Mouse (Mus musculus) forebrain, embryonic 15.5 days (tissue): ENCODE data around the gene Edar. TPM values are rescaled to one million over a fixed set of nuclear protein-coding genes. Genes with fewer than 3 reads are reported as not detected.

Experiments
- ATAC-seq: fragments of 200-750 bp; cut with Nextera tagmentation; replicated peaks from 2 replicates; pipeline ENCODE4 v1.8.0; 2017; ENCODE audit warnings: mild to moderate bottlenecking, moderate TSS enrichment, moderate library complexity
- H3K27ac ChIP-seq: fragments of 300-500 bp; sonication (generic); replicated peaks from 2 replicates; pipeline ENCODE4 v1.5.1; 2015; ENCODE audit warnings: mild to moderate bottlenecking, inconsistent platforms
- H3K27me3 ChIP-seq: fragments of 300-500 bp; sonication (generic); 2 replicates; pipeline ENCODE4 v1.6.1; 2015; ENCODE audit warnings: inconsistent platforms
- H3K36me3 ChIP-seq: fragments of 300-500 bp; sonication (generic); 2 replicates; pipeline ENCODE4 v1.6.1; 2015; ENCODE audit warnings: mild to moderate bottlenecking, inconsistent platforms
- H3K4me1 ChIP-seq: fragments of 300-500 bp; sonication (generic); 2 replicates; pipeline ENCODE4 v1.6.1; 2015; ENCODE audit warnings: inconsistent platforms
- H3K4me2 ChIP-seq: fragments of 300-500 bp; sonication (generic); replicated peaks from 2 replicates; pipeline ENCODE4 v1.6.1; 2015; ENCODE audit warnings: mild to moderate bottlenecking, inconsistent platforms
- H3K4me3 ChIP-seq: fragments of 300-500 bp; sonication (generic); 2 replicates; pipeline ENCODE4 v1.5.1; 2015; ENCODE audit warnings: mild to moderate bottlenecking, inconsistent platforms
- H3K9ac ChIP-seq: fragments of 300-500 bp; sonication (generic); replicated peaks from 2 replicates; pipeline ENCODE4 v1.6.1; 2015; ENCODE audit warnings: mild to moderate bottlenecking, inconsistent platforms
- H3K9me3 ChIP-seq: fragments of 300-500 bp; sonication (generic); 2 replicates; pipeline ENCODE4 v1.6.1; 2016; ENCODE audit warnings: inconsistent platforms
- WGBS: fragments of 180-500 bp; shearing (Covaris S2); methylation state at CpG from one replicate; pipeline ENCODE4 v1.1.7; 2015; ENCODE audit warnings: mixed read lengths; 5-methylcytosine and 5-hydroxymethylcytosine counted together
- polyA plus RNA-seq: library from polyadenylated mRNA; unstranded; fragments of >200 nt; fragmentation: Nextera tagmentation; extraction: Ambion mirVana; gene quantifications from 2 replicates; pipeline ENCODE4 v1.2.1, GENCODE M21; 2015

Edar gene
- polyA plus RNA-seq, 1 experiment from 2014 or later: 0.90 TPM

- Histone ChIP-seq H3K27me3 (no peaks in the 10 kb centered on the region), H3K4me3 (no peak overlapping the region), H3K4me1 (peaks cover 14% of the 10 kb centered on the region), H3K36me3 (no peaks in the 10 kb centered on the region), H3K4me2 (no peak overlapping the region), H3K9ac (no peak overlapping the region), H3K9me3 (no peaks in the 10 kb centered on the region), H3K27ac (no peak overlapping the region)
- no peak for ATAC-seq
- WGBS: 58% methylated on average over 7 of the region's 7 CpGs
Observed at GRCm38 (mm10) chr10:58644194-58644593, 31.3 kb downstream of the Edar start.

- 90% methylated on average over 9 of the region's 9 CpGs for WGBS
Observed at GRCm38 (mm10) chr10:58643001-58643400, 32.5 kb downstream of the Edar start.

GRCm38 (mm10) chr10:58641631-58642030 is 33.8 kb downstream of the Edar start:
- Histone ChIP-seq H3K36me3 (no peaks in the 10 kb centered on the region), H3K4me3 (no peak overlapping the region), H3K4me2 (no peak overlapping the region), H3K27ac (no peak overlapping the region), H3K9me3 (no peaks in the 10 kb centered on the region), H3K9ac (no peak overlapping the region), H3K27me3 (no peaks in the 10 kb centered on the region), H3K4me1 (peaks cover 14% of the 10 kb centered on the region)
- no peak for ATAC-seq
- WGBS: 80% methylated on average over 10 of the region's 10 CpGs

More at GRCm38 (mm10) chr10:58643001-58643400, 32.5 kb downstream of the Edar start:
- no peak for ATAC-seq
- Histone ChIP-seq H3K9me3 (no peaks in the 10 kb centered on the region), H3K27ac (no peak overlapping the region), H3K36me3 (no peaks in the 10 kb centered on the region), H3K4me1 (peaks cover 14% of the 10 kb centered on the region), H3K27me3 (no peaks in the 10 kb centered on the region), H3K4me3 (no peak overlapping the region), H3K4me2 (no peak overlapping the region), H3K9ac (no peak overlapping the region)

GRCm38 (mm10) chr10:58640446-58641400 is 34.7 kb downstream of the Edar start:
- Histone ChIP-seq H3K4me2 (no peak overlapping the region), H3K27ac (no peak overlapping the region), H3K9ac (no peak overlapping the region), H3K4me3 (no peak overlapping the region), H3K36me3 (no peaks in the 10 kb centered on the region), H3K4me1 (peaks cover 14% of the 10 kb centered on the region), H3K27me3 (no peaks in the 10 kb centered on the region), H3K9me3 (no peaks in the 10 kb centered on the region)
- ATAC-seq: no peak; the same call in 1 of the 2 replicates
- 13% methylated on average over 19 of the region's 19 CpGs for WGBS

GRCm38 (mm10) chr10:58639291-58639690 is 36.2 kb downstream of the Edar start:
- no peaks in the 10 kb centered on the region for H3K36me3 ChIP-seq
- H3K27me3 ChIP-seq: no peaks in the 10 kb centered on the region
- no peak overlapping the region for H3K9ac ChIP-seq
- no peaks in the 10 kb centered on the region for H3K9me3 ChIP-seq
- ATAC-seq: peak; percentile 20; the same call in 1 of the 2 replicates
- H3K4me1 ChIP-seq: peaks cover 14% of the 10 kb centered on the region
- no peak overlapping the region for H3K27ac ChIP-seq
- H3K4me3 ChIP-seq: no peak overlapping the region
- no peak overlapping the region for H3K4me2 ChIP-seq
- WGBS: 37% methylated on average over 6 of the region's 6 CpGs

GRCm38 (mm10) chr10:58636431-58637080 is 38.9 kb downstream of the Edar start:
- Histone ChIP-seq H3K27me3 (no peaks in the 10 kb centered on the region), H3K27ac (no peak overlapping the region), H3K4me2 (no peak overlapping the region), H3K9me3 (no peaks in the 10 kb centered on the region), H3K4me1 (peaks cover 9% of the 10 kb centered on the region; the same call in 1 of the 2 replicates), H3K9ac (no peak overlapping the region), H3K4me3 (no peak overlapping the region), H3K36me3 (no peaks in the 10 kb centered on the region)
- 74% methylated on average over 7 of the region's 7 CpGs for WGBS
- no peak for ATAC-seq

GRCm38 (mm10) chr10:58633507-58633906 is 41.9 kb downstream of the Edar start:
- H3K4me2 ChIP-seq: no peak overlapping the region
- WGBS: 80% methylated on average over 2 of the region's 2 CpGs

GRCm38 (mm10) chr10:58627569-58627968 is 47.9 kb downstream of the Edar start:
- ATAC-seq: peak; percentile 57
- Histone ChIP-seq H3K4me1 (no peaks in the 10 kb centered on the region), H3K9ac (no peak overlapping the region), H3K9me3 (no peaks in the 10 kb centered on the region), H3K4me3 (no peak overlapping the region), H3K4me2 (no peak overlapping the region), H3K27me3 (no peaks in the 10 kb centered on the region), H3K36me3 (no peaks in the 10 kb centered on the region), H3K27ac (no peak overlapping the region)

More at GRCm38 (mm10) chr10:58633507-58633906, 41.9 kb downstream of the Edar start:
- H3K27ac ChIP-seq: no peak overlapping the region
- H3K9ac ChIP-seq: no peak overlapping the region
- H3K4me1 ChIP-seq: no peaks in the 10 kb centered on the region
- ATAC-seq: no peak
- no peaks in the 10 kb centered on the region for H3K27me3 ChIP-seq
- no peaks in the 10 kb centered on the region for H3K36me3 ChIP-seq
- no peak overlapping the region for H3K4me3 ChIP-seq
- no peaks in the 10 kb centered on the region for H3K9me3 ChIP-seq

- no peak for ATAC-seq
- no peak overlapping the region for H3K27ac ChIP-seq
- H3K9me3 ChIP-seq: no peaks in the 10 kb centered on the region
- no peak overlapping the region for H3K4me2 ChIP-seq
- H3K9ac ChIP-seq: no peak overlapping the region
- H3K36me3 ChIP-seq: no peaks in the 10 kb centered on the region
- 74% methylated on average over 12 of the region's 12 CpGs for WGBS
- no peaks in the 10 kb centered on the region for H3K4me1 ChIP-seq
- no peak overlapping the region for H3K4me3 ChIP-seq
- H3K27me3 ChIP-seq: no peaks in the 10 kb centered on the region
Observed at GRCm38 (mm10) chr10:58624848-58625711, 50.4 kb downstream of the Edar start.

- Histone ChIP-seq H3K9ac (no peak overlapping the region), H3K9me3 (no peaks in the 10 kb centered on the region), H3K4me1 (no peaks in the 10 kb centered on the region), H3K4me3 (no peak overlapping the region), H3K27me3 (no peaks in the 10 kb centered on the region), H3K36me3 (no peaks in the 10 kb centered on the region), H3K4me2 (no peak overlapping the region), H3K27ac (no peak overlapping the region)
- no peak for ATAC-seq
- WGBS: 85% methylated on average over 4 of the region's 4 CpGs
Observed at GRCm38 (mm10) chr10:58619266-58619665, 56.2 kb downstream of the Edar start.

- H3K4me1 ChIP-seq: no peaks in the 10 kb centered on the region
- H3K36me3 ChIP-seq: no peaks in the 10 kb centered on the region
- no peaks in the 10 kb centered on the region for H3K27me3 ChIP-seq
- no peaks in the 10 kb centered on the region for H3K9me3 ChIP-seq
- no peak overlapping the region for H3K4me2 ChIP-seq
- 89% methylated on average over 17 of the region's 17 CpGs for WGBS
- no peak overlapping the region for H3K27ac ChIP-seq
- no peak overlapping the region for H3K9ac ChIP-seq
- ATAC-seq: no peak
- no peak overlapping the region for H3K4me3 ChIP-seq
Observed at GRCm38 (mm10) chr10:58618501-58619216, 56.8 kb downstream of the Edar start.
